Mouse (Mus musculus) heart, embryonic 11.5 days (tissue): Measurements from ENCODE around the gene Tstd1. TPM values are rescaled to one million over a fixed set of nuclear protein-coding genes. Genes with fewer than 3 reads are reported as not detected.

Source experiments
- ATAC-seq: fragments of 200-750 bp; cut with Nextera tagmentation; replicated peaks from 2 replicates; pipeline ENCODE4 v1.8.0; 2017; ENCODE audit warnings: moderate library complexity; ENCODE audit not compliant: insufficient number of reproducible peaks, low FRiP score, low TSS enrichment
- H3K27ac ChIP-seq: fragments of 300-500 bp; sonication (generic); 2 replicates; pipeline ENCODE4 v1.5.1; 2014; ENCODE audit warnings: mild to moderate bottlenecking, low read depth, low read length
- H3K27me3 ChIP-seq: fragments of 300-500 bp; sonication (generic); 2 replicates; pipeline ENCODE4 v1.6.1; 2014; ENCODE audit warnings: mild to moderate bottlenecking, low read length, mixed read lengths; ENCODE audit not compliant: control insufficient read depth, insufficient read depth
- H3K36me3 ChIP-seq: fragments of 300-500 bp; sonication (generic); 2 replicates; pipeline ENCODE4 v1.6.1; 2014; ENCODE audit warnings: mild to moderate bottlenecking, low read length, moderate library complexity, mixed read lengths; ENCODE audit not compliant: control insufficient read depth, insufficient read depth
- H3K4me1 ChIP-seq: fragments of 300-500 bp; sonication (generic); 2 replicates; pipeline ENCODE4 v1.6.1; 2014; ENCODE audit warnings: low read length; ENCODE audit not compliant: control insufficient read depth, insufficient read depth
- H3K4me2 ChIP-seq: fragments of 300-500 bp; sonication (generic); 2 replicates; pipeline ENCODE4 v1.6.1; 2014; ENCODE audit warnings: mild to moderate bottlenecking, moderate library complexity
- H3K4me3 ChIP-seq: fragments of 300-500 bp; sonication (generic); 2 replicates; pipeline ENCODE4 v1.5.1; 2014; ENCODE audit warnings: low read depth, low read length
- H3K9ac ChIP-seq: fragments of 300-500 bp; sonication (generic); 2 replicates; pipeline ENCODE4 v1.6.1; 2014; ENCODE audit warnings: mild to moderate bottlenecking, low read depth, low read length, moderate library complexity
- H3K9me3 ChIP-seq: fragments of 300-500 bp; sonication (generic); replicated peaks from 2 replicates; pipeline ENCODE4 v1.6.1; 2016; ENCODE audit warnings: low read length; ENCODE audit not compliant: control insufficient read depth
- WGBS: fragments of 180-500 bp; shearing (Covaris S2); extraction: QIAGEN DNeasy Blood & Tissue Kit; methylation state at CpG from one replicate; pipeline ENCODE4 v1.1.7; 2014; ENCODE audit not compliant: insufficient replicate concordance; 5-methylcytosine and 5-hydroxymethylcytosine counted together
- polyA plus RNA-seq: library from polyadenylated mRNA; unstranded; fragments of >200 nt; fragmentation: Nextera tagmentation; extraction: Ambion mirVana; gene quantifications from 2 replicates; pipeline ENCODE4 v1.2.1, GENCODE M21; 2014

The Tstd1 gene
- polyA plus RNA-seq, 1 experiment from 2014 or later = 1.7 TPM

GRCm38 (mm10) chr1:171384361-171384760 is 34.3 kb upstream of the Tstd1 start:
- Histone ChIP-seq H3K4me3 (no peak overlapping the region), H3K27me3 (peaks cover 15% of the 10 kb centered on the region), H3K27ac (no peak overlapping the region), H3K4me2 (no peak overlapping the region), H3K36me3 (no peaks in the 10 kb centered on the region), H3K9me3 (no peaks in the 10 kb centered on the region), H3K4me1 (peaks cover 2% of the 10 kb centered on the region; the same call in 1 of the 2 replicates), H3K9ac (no peak overlapping the region)
- 58% methylated on average over 9 of the region's 9 CpGs for WGBS
- no peak for ATAC-seq

GRCm38 (mm10) chr1:171385171-171385570 is 33.5 kb upstream of the Tstd1 start:
- 55% methylated on average over 9 of the region's 9 CpGs for WGBS

GRCm38 (mm10) chr1:171387099-171387498 is 31.6 kb upstream of the Tstd1 start:
- Histone ChIP-seq H3K4me1 (peaks cover 2% of the 10 kb centered on the region; the same call in 1 of the 2 replicates), H3K9ac (peak overlapping the region; percentile 58; the same call in 1 of the 2 replicates), H3K27me3 (no peaks in the 10 kb centered on the region), H3K27ac (no peak overlapping the region), H3K4me3 (no peak overlapping the region), H3K9me3 (no peaks in the 10 kb centered on the region), H3K4me2 (peak overlapping the region; percentile 53), H3K36me3 (no peaks in the 10 kb centered on the region)
- no peak; the same call in 1 of the 2 replicates for ATAC-seq
- 15% methylated on average over 6 of the region's 6 CpGs for WGBS

More at GRCm38 (mm10) chr1:171385171-171385570, 33.5 kb upstream of the Tstd1 start:
- H3K9me3 ChIP-seq = no peaks in the 10 kb centered on the region
- H3K27ac ChIP-seq = no peak overlapping the region
- H3K4me2 ChIP-seq = no peak overlapping the region
- H3K27me3 ChIP-seq = peaks cover 9% of the 10 kb centered on the region
- H3K4me3 ChIP-seq = no peak overlapping the region
- no peak overlapping the region for H3K9ac ChIP-seq
- H3K36me3 ChIP-seq = no peaks in the 10 kb centered on the region
- H3K4me1 ChIP-seq = peaks cover 2% of the 10 kb centered on the region; the same call in 1 of the 2 replicates
- no peak for ATAC-seq

- H3K4me3 ChIP-seq = no peak within 1 kb of the TSS
- no peaks in the 10 kb centered on the region for H3K36me3 ChIP-seq
- H3K27me3 ChIP-seq = no peaks in the 10 kb centered on the region
- 71% methylated on average over 15 of the region's 15 CpGs for WGBS
- no peak within 1 kb of the TSS; the same call in 1 of the 2 replicates for H3K4me2 ChIP-seq
- no peaks in the 10 kb centered on the region for H3K9me3 ChIP-seq
- H3K9ac ChIP-seq = no peak within 1 kb of the TSS
- no peak for ATAC-seq
- H3K27ac ChIP-seq = no peak within 1 kb of the TSS
- peaks cover 2% of the 10 kb centered on the region; the same call in 1 of the 2 replicates for H3K4me1 ChIP-seq
Observed at GRCm38 (mm10) chr1:171388376-171389102, 30.1 kb upstream of the Tstd1 start, which contains the start of gene Arhgap30. Arhgap30 (plus strand) TSS chr1:171388954.

GRCm38 (mm10) chr1:171390101-171390500 is 28.6 kb upstream of the Tstd1 start:
- ATAC-seq = no peak
- Histone ChIP-seq H3K27ac (no peak overlapping the region), H3K9me3 (no peaks in the 10 kb centered on the region), H3K36me3 (no peaks in the 10 kb centered on the region), H3K9ac (no peak overlapping the region), H3K4me2 (no peak overlapping the region), H3K4me1 (peaks cover 2% of the 10 kb centered on the region; the same call in 1 of the 2 replicates), H3K4me3 (no peak overlapping the region), H3K27me3 (no peaks in the 10 kb centered on the region)
- 72% methylated on average over 4 of the region's 4 CpGs for WGBS

- Histone ChIP-seq H3K9me3 (no peaks in the 10 kb centered on the region), H3K4me2 (no peak overlapping the region), H3K36me3 (no peaks in the 10 kb centered on the region), H3K4me3 (no peak overlapping the region), H3K4me1 (no peaks in the 10 kb centered on the region), H3K27me3 (no peaks in the 10 kb centered on the region), H3K9ac (no peak overlapping the region), H3K27ac (no peak overlapping the region)
- WGBS = 75% methylated on average over 4 of the region's 4 CpGs
- ATAC-seq = no peak
Observed at GRCm38 (mm10) chr1:171401821-171402220, 16.9 kb upstream of the Tstd1 start.

GRCm38 (mm10) chr1:171402991-171403390 is 15.7 kb upstream of the Tstd1 start:
- H3K4me3 ChIP-seq = no peak overlapping the region
- no peak overlapping the region for H3K27ac ChIP-seq
- H3K9ac ChIP-seq = no peak overlapping the region
- H3K27me3 ChIP-seq = no peaks in the 10 kb centered on the region
- no peaks in the 10 kb centered on the region for H3K36me3 ChIP-seq
- no peak for ATAC-seq
- H3K9me3 ChIP-seq = no peaks in the 10 kb centered on the region
- no peaks in the 10 kb centered on the region for H3K4me1 ChIP-seq
- WGBS = 81% methylated on average over 9 of the region's 9 CpGs
- H3K4me2 ChIP-seq = no peak overlapping the region

- Histone ChIP-seq H3K4me1 (peaks cover under 1% of the 10 kb centered on the region; the same call in 1 of the 2 replicates), H3K27ac (no peak overlapping the region), H3K9me3 (no peaks in the 10 kb centered on the region), H3K4me2 (no peak overlapping the region), H3K9ac (no peak overlapping the region), H3K4me3 (no peak overlapping the region), H3K36me3 (no peaks in the 10 kb centered on the region), H3K27me3 (no peaks in the 10 kb centered on the region)
- no peak for ATAC-seq
- WGBS = 67% methylated on average over 5 of the region's 5 CpGs
Observed at GRCm38 (mm10) chr1:171407263-171407662, 11.4 kb upstream of the Tstd1 start.

- no peak for ATAC-seq
- Histone ChIP-seq H3K9me3 (no peaks in the 10 kb centered on the region), H3K9ac (no peak overlapping the region), H3K4me2 (no peak overlapping the region), H3K27me3 (no peaks in the 10 kb centered on the region), H3K4me1 (peaks cover 4% of the 10 kb centered on the region), H3K36me3 (no peaks in the 10 kb centered on the region), H3K27ac (no peak overlapping the region), H3K4me3 (no peak overlapping the region)
- 88% methylated on average over 1 of the region's 1 CpGs for WGBS
Observed at GRCm38 (mm10) chr1:171410231-171410630, 8.4 kb upstream of the Tstd1 start.
